Mouse (Mus musculus) thymus, postnatal 4 days (tissue): ENCODE measurements around the gene Mms19.
"Not testable (repeated sequence)": the region's sequence is repeated elsewhere in the genome, so short reads cannot be mapped to it uniquely, and the experiment has no call there.

Experiments used
- DNase-seq: peaks from one replicate; pipeline ENCODE4 v3.0.0; 2021

The Mms19 gene

DNA sequence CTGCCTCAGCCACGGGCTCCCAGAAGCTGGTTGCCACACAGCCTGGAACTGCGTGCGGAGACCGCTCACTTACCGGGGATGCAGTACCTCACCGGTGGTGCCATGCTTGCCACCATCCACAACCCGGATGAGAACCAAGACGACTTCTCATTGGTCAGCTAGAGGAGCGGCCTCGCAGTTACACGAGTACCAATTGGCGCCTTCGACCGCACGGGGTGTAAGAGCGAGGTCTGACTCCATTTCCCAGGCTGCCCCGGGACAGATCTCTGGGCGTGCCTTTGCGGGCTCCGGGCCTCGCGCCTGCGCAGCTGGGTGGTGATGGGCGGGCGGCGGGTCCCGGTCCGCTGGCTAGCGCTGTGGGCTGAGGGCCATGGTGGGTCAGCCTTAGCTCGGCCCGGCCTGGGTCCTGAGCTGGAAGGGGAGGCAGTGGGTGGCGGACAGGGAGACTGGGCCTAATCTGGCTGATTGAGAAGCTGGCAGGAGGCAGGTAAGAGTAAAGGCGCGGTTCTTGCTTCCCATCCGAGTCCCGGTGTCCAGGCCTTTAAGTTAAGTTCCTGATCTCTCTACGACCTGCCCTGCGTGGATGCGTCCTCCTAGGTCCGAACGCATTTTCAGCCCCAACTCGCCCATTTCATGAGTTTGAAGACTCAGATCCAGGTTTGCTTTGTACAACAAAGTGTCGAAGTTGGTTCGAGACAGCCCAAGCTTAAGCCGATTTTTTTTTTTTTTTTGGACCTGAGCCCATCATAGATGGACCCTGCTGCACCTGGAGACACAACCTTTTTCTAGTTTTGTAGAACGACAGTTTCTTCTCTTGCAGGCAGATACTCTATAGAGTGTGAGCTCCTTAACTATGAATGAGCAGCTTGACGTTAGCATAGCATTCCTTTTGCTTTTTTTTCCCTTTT is 47.5 kb downstream of the Mms19 start, which contains the start of the genes Exosc1 and Zdhhc16:
Gene Exosc1 (minus strand): TSS at position 245 of the 908 bp plus-strand sequence.
Gene Zdhhc16 (plus strand): TSS at position 302 of the 908 bp plus-strand sequence.
- peak; percentile 97 for DNase-seq

DNA sequence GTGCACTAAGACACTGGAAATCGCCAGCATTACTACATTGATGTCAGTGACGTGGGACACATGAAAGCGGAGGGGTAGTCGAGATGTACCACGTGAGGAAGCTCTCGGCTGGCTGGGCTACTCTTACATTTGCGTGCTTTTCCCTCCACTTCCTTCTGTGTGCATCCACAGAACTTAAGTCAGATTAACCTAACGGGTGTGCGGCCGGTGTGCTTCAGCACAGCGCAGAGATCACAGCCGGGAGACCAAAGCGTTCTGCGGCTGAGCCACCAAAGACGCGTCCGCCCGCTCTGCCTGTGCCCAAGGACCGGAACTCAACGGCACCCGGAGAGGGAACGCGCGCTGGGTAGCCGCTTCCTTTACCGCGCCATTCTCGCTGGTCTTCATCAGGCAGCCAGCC is 48.3 kb downstream of the Mms19 start:
- DNase-seq = no peak

DNA sequence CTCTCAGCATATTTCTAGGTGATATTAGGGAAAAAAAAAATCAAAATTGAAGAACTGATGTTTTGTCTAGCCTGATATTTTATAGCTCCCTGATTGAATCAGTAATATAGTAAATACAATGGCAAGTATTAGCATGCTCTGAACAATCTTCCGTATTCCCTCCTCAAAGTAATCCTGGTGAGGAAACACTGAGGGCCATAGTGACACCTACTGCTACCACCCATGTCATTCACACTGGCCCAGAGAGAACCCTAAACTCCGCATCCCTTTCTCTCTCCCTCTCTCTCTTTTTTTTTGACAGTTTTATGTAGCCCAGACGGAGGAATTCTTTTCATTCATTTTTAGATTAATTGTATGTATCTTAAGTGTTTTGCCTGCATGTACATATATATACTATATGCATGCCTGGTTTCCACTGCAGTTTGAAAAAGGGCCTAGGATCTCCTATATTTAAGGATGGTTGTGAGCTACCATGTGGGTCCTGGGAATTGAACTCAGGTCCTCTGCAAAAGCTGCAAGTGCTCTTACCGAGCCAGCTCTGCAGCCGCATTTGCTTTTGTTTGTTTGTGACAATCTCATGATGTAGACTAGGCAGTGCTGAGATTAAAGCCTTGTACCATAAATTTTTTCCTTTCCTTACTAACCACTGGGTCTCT is 60.4 kb downstream of the Mms19 start:
- DNase-seq = no peak

DNA sequence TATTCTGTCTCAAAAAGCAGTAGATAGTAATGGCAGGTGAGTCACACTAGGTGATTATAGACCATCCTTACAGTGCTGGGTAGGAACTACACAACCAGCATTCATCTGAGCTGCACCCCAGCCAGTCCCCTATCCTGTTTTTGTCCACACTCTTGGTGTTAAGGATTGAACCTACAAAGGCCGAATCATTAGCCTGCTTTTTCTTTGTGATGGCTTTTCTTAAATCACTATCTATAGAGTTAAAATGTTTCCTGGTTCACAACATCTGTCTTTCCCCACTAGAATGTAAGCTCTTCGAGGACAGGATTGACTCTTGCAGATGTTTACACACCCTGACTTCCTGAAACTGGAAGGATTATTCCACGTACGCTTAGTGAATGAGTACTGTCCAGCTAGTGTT is 61.5 kb downstream of the Mms19 start:
- no peak for DNase-seq

DNA sequence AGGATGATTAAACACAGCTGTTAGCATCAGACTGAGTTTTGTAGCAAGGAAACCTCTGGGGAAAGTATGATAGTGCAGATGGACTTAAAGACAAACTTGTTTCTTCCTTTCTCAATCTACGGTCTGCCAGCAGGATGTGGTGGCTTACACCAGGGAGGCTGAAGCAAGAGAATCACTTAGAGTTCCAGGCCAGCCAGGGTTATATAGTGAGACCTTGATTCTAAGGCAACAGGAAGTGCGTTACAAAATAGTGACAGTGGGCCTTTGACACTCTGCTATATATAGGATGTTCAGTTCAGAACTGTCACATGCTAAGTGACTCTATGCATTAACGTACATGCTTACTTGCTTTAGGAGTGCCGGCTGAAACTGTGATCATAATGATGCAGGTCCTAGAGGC is 64.1 kb downstream of the Mms19 start:
- no peak for DNase-seq

DNA sequence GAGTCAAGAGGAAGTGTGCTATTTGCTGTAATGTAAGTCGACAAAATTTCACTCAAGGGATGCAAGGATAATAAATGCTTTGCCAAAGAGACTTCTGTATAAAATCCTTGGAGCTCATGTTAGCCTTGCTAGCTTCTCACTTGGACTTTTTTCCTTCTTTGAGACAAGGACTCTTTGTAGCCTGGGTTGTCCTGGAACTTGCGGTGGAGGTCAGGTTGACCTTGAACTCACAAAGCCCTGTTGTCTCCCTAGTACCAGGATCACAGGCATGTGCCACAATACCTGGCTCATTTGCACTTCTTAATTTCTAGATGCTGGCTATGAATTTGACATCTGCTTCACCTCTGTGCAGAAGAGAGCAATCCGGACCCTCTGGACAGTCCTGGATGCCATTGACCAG is 65.7 kb downstream of the Mms19 start:
- DNase-seq = no peak

DNA sequence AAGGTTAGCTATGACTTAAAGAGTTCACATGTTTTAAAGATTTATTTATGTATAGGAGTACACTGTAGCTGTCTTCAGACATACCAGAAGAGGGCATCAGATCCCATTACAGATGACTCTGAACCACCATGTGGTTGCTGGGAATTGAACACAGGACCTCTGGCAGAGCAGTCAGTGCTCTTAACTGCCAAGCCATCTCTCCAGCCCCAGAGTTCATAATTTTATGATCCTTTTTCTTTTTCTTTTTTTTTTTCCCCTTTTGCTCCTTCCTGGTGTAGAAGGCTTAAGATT is 66.4 kb downstream of the Mms19 start:
- not testable (repeated sequence) for DNase-seq

DNA sequence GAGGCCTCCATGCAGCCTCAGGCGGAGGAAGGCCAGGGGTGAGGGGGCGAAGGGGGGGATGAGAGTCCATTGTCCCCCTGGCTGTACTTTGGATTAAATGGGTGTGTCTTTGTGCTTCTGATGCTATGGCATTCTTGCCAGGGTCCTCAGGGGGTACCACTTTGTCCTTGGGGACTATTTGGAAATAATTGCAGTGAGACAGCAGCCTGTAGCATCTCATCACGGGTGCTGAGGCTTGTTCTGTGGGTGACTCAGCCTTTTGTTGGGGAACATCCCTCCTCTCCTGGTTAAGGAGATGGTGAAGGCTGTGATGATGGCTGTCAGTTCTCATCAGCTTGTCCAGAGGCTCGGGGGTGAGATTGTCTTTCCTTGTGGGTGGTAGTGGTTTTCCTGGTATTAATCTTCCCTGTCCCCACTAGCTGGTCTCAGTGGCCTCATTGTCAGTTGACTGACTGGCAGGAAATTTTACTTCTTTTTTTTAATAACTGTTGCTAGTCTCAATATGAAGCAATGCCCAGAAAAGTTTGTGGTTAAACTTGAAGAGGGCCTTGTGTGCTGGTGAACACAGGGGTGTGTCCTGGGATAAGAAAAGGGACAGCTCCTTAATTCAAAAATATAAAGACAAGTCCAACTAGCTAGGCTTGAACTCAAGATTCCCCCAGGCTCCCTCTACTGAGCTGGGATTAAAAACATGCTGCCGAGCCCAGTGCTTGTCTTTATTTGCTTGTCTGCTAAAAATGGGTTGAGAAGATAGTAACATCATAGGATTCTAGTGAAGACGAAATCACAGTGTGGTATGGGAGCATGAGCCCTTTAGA is 67.0 kb downstream of the Mms19 start:
- no peak for DNase-seq

DNA sequence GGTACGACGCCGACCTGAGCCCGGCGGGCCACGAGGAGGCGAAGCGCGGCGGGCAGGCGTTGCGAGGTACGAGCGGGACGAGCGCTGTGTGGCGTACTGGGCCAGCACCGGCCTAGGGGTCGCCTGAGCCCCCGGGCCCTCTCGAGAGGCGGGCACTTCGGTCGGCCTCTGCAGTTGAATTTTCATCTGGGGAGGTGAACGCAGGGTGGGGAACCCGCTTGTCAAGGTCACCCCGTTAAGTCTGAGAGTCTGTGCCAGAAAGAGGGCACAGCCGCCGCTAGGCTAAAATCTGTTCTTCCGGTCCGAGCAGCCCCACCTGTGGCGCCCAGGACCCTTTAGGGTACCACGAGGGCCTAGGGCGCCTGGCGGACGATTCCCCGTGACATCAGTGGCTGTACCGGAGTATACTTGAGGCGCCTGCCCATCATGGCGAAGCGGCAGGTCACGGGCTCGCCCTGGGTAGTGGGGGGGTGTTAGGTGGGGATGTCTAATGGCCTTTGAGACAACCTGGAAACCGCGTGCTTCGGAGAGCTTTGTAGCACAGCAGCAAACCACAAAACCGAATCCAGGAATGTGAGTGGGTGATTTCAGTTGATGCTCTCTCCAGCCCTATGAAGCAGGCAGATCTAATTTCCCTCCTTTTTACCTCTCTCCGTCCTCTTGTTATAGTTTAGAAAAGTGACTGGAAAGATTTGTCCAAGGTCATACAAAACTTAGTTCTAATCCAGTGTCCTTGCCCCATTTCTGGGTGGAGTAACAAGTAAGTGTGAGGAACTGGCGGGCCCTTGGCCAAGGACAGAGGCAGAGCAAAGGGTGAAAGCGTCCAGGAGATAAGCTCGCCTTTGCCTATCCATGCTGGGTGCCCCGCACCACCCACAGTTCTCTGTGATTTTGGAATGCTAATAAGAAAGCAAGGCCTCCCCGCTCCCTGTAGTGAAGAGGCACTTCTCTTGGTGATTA is 68.6 kb downstream of the Mms19 start:
- peak; percentile 59 for DNase-seq

DNA sequence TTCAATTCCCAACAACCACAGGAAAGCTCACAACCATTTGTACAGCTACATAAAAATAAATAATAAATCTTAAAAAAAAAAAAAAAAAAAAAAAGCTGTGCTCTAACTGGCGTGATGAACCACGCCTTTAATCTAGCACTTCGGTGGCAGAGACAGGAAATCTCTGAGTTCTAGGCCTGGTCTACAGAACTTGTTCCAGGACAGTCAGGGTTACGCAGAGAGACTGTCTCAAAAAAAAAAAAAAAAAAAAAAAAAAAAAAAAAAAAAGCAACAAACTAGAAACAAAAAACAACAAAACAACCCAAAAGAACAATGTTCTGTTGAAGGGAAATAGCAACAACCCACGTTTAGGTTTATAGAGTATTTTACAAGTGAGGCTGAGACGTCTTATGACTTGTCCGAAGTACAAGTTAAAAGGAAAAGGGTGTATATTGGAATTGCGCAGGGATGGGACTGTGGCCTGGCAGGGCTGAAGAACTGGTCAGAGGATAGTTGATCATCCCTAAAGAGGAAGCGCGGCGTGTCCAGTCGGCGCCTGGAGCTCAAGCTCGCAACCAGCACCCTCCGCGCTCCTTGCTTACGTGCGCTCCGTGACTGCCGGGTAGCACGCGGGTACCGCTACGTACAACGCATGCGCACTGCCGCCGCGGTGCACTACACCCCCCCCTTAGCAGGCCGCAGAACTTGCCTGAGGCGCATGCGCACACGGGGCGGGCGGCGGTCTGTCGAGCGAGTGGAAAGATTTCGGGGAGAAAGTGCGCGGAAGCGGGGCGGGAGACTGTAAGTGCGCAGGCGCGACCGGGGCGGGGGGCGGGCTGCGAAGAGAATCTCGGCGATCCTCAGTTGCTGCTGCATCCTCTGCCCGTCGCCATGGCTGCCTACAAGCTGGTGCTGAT is 69.5 kb downstream of the Mms19 start, which contains the start of gene Pgam1:
Gene Pgam1 (plus strand): TSS at position 746 of the 896 bp plus-strand sequence.
- DNase-seq = peak; percentile 99

DNA sequence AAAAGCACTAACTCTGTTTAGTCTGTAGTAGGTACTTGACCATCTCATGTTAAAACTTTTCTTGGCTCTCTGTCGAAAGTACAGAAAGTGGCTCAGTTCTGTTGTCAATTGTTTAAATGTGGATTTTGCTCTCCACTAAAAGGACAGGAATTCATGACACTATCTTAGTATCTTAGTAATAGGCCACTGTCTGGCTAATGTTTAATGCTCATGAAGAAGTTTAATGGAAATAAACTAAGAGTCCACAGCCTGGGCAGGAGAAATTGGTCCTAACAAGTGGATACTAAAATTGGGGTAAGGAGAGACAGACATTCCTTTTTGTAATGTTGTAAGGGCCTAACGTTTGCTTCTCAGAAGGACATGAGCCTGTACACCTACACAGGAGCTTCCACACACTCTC is 70.6 kb downstream of the Mms19 start:
- DNase-seq = no peak

DNA sequence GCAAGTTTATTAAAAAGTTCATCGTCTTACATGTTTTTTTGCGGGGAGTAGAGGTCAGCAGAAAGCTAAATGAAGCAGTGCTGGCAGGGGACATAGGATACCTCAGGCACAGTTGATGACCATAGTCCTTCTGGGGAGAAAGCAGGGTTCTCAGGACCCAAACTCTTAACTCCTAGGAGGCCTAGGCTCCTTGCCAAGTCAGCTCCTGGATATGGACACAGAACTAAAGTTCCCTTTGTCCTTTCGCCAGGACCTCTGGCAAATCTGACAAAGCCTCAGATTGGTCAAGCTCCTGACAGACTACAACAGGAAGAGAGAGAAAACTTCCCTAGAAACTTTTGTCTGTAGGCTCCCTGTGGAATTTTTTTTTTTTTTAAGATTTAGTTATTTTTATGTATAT is 72.2 kb downstream of the Mms19 start:
- DNase-seq = no peak

DNA sequence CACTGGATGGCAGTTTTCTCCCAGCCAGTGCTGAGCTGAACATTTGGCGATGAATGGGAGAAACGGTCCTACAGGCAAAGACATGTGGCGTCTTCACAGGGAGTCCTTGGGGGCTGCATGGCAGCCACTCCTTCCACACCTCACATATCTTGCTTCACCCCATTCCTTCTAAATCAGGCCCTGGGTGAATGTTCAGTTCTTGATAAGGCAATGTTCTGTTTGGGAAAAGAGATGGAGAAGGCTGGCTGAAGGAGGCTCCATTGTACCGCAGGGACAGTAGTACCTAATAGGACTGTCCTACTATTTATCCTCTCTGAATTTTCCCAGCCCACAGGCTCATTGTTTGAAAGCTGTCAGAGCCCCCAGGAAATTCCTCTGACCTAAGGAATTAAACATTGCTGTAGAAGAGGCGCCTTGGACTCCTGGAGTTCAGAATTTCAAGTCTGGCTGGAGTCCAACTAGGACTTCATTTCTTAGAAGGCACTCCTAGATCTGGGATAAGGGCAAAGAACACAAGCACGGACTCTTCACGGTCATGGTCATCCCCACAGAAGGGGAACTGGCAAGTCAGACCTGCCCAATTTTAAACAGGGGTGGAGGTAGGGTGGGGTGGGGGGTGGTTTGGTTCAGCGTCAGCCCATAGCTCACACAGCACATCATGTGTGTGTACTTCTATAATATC is 73.7 kb downstream of the Mms19 start:
- no peak for DNase-seq

DNA sequence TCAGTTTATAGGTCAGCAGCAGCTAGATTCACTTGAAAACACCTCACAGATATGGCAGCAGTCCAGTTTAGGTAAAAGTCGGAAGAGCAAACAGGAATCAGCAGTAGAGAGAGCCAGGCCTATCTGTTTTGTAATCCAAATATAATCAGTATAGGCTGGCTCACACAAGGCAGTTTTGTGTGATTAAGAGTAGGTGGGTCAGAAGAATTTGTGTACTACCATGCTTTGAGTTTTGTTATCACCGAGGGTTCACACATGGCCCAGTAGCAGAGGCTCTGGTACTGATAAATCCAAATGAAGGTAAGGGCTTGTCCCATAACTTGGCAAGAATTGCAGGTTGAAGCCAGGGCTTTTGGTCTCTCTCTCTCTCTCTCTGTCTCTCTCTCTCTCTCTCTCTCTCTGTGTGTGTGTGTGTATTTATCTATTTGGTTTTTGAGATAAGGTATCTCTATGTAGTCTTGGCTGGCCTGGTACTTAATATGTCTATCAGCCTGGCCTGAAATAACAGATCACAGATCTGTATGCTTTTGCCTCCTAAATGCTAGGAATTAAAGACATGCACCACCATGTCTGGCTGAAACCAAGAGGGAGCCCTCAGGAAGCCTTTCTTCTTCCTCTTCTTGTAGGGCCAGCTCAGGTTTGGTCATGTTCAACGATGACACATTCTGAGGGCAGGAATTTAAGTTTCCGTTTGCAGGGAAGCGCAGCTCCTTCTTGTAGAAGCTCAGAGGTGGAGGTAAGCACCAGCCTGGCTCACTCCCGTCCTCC is 74.5 kb downstream of the Mms19 start:
- no peak for DNase-seq

DNA sequence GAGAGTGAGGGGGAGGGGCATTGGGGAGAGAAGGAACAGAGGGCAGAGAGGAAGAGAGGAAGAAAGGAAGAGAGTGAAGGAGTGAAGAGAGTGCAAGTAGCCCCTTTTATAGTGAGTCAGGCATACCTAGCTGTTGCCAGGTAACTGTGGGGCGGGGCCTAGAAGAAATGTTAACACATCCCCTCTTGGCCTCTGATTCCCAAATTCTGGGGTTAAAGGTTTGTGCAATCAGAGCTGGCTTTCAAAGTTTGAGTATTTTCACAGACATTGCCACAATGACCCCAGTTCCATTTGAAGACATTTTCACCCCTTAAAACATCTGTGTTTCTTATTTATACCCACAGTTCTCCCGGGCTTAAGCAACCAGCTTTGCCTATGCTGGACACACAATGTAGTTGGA is 75.7 kb downstream of the Mms19 start:
- no peak for DNase-seq

DNA sequence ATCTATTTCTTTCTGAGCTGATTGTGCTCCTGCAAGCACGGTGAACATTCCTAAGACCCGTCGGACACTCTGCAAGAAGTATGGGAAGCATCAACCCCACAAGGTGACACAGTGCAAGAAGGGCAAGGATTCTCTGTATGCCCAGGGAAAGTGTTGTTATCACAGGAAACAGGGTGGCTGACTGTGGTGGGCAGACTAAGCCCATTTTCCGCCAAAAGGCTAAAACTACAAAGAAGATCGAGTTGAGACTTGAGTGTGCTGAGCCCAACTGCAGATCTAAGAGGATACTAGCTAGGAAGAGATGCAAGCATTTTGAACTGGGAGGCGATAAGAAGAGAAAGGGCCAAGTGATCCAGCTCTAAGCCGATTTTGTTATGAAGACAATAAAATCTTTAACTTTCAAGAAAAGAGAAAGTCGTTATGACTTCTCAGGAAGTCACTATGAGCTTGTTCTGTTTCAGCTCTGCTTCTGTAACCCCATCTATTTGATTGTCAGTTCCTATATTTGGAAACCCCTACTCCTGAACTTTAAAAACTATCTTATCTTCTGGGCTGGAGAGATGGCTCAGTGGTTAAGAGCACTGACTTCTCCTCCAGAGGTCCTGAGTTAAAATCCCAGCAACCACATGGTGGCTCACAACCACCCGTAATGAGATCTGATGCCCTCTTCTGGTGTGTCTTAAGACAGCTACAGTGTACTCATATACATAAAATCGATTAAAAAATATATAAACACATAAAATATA is 77.9 kb downstream of the Mms19 start:
- DNase-seq = no peak

DNA sequence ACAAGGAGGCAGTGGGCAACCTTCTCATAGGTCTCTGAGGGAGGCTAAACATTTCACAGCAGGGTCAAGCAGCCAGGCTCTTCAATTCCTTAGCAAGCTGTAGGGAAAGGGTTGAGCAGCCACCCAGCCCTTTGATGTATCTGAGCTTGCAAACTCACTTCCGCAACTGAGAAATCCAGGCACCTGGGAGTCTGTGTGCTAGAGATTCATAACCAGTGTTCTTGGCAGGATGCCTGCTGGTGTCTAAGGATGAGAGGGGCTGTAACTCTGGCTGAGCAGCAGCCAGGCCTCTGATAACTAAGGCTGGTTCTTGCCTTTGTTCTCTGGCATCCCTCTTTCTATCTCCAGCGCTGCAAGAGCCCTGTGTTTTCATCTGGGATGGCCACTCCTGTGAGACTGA is 79.3 kb downstream of the Mms19 start:
- peak; percentile 61 for DNase-seq

DNA sequence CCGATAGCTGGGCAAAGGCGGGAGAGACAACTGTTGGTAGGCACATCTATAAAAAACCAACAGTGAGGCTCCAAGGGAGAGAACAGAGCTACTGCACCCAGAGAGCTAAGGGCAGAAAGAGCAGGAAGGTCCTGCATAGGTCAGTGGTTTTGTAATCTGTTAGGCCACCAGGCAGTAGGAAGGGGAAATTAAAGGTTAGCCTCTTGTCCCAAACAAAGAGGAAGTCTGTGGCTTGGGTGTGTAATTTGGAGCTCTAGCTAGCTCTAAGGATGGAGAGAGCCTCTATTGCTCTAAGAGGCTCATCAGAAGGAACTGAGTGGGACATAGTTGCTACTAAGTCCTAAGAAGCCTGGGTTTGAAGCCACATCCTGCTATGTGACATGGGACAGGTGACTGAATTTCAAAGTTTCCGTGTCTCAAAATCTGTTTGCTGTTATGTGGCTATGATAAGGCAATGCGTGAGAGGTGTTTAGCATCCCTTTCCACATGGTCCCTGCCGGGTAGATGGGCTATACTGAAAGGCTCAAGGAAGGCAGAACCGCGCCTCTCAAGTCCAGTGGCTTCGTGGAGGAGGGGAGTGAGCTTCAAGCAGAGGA is 80.4 kb downstream of the Mms19 start:
- DNase-seq = no peak

DNA sequence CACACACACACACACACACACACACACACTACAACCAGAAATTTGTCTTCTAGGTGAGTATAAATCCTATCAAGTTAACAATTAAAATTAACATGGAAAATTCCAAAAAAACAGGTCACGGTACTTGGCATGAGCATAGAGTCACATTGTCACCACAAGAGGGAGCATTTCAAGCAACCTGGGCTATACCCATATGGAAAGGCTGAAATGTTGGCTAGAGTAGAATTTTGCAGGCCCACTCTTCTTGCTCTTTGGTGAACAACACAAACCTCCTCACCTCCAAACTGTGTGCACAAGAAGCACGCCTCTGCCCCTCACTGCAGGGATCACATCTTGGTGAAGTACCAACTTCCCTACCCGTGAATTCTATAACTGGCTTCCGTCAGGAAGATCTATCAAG is 82.1 kb downstream of the Mms19 start:
- peak; percentile 34 for DNase-seq
